Mouse (Mus musculus) kidney, postnatal 14 days (tissue): ENCODE measurements at regions not wholly inside any gene's neighbourhood (a gene's known extent, or its start where the extent isn't known, plus 50 kb on each side); places are given as distances from the start of the nearest gene placed in this dataset.
A peak's percentile ranks its signal among the peaks of the same experiment; 100 is the strongest.

ENCODE experiments used
- DNase-seq: peaks from one replicate; pipeline ENCODE4 v3.0.0; 2022; ENCODE audit warnings: mixed read lengths

- peak; percentile 1 for DNase-seq
Measured at GRCm38 (mm10) chrX:51294797-51295506, 88.6 kb upstream of the Mbnl3 start.

GRCm38 (mm10) chrX:51292310-51292709 is 86.0 kb upstream of the Mbnl3 start:
- no peak for DNase-seq

GRCm38 (mm10) chrX:51278270-51278669 is 71.9 kb upstream of the Mbnl3 start:
- peak; percentile 11 for DNase-seq

- no peak for DNase-seq
Measured at GRCm38 (mm10) chrX:51264746-51265145, 58.4 kb upstream of the Mbnl3 start.
